Mouse (Mus musculus) left cerebral cortex, postnatal 36 days (tissue): ENCODE data around the gene Ube2l6. TPM values are rescaled to one million over a fixed set of nuclear protein-coding genes. Genes with fewer than 3 reads are reported as not detected.

ENCODE experiments used
- DNase-seq, 2 experiments: peaks; one replicate each; pipeline ENCODE4 v3.0.0; 2021 to 2022; ENCODE audit warnings: low spot score in 2 of 2, mixed read lengths in 1 of 2
- intact Hi-C: fragments of 180-260 bp; cut with DNase I; formaldehyde crosslinking; loops from one replicate; pipeline ENCODE4 v1.15.1; 2025
- total RNA-seq, 2 experiments: library from RNA; stranded (reverse); gene quantifications; 2 replicates each; pipeline ENCODE4 v1.2.3; 2021

Ube2l6 gene
- total RNA-seq, result 1 to 10 TPM; 5.2 to 5.5 TPM

GRCm38 (mm10) chr2:84798493-84798921, at the start of gene Ube2l6:
Gene Ube2l6 (plus strand): TSS chr2:84798828.
- DNase-seq, result peak; percentile 63 to 67
- intact Hi-C loops, result loop anchor here (5.0 kb wide), 2 partner anchors 56 to 81 kb away; partner anchors contain the start of genes Gm19426 and Zdhhc5

- intact Hi-C loops, result no loop called here
- DNase-seq, result no peak
These were observed 48.5 kb upstream of the Ube2l6 start for GRCm38 (mm10) chr2:84750115-84750514.

GRCm38 (mm10) chr2:84756245-84756644, 42.4 kb upstream of the Ube2l6 start:
- no peak for DNase-seq
- intact Hi-C loops, result no loop called here

GRCm38 (mm10) chr2:84757026-84757682, 41.5 kb upstream of the Ube2l6 start:
- DNase-seq, result no peak
- intact Hi-C loops, result no loop called here

- intact Hi-C loops, result no loop called here
- no peak for DNase-seq
These were observed 40.0 kb upstream of the Ube2l6 start for GRCm38 (mm10) chr2:84758542-84759127.

- no peak for DNase-seq
- intact Hi-C loops, result no loop called here
These were observed 37.9 kb upstream of the Ube2l6 start for GRCm38 (mm10) chr2:84760777-84761176.

GRCm38 (mm10) chr2:84761309-84761708, 37.3 kb upstream of the Ube2l6 start:
- DNase-seq, result no peak
- intact Hi-C loops, result no loop called here

- DNase-seq, result no peak
- intact Hi-C loops, result no loop called here
These were observed 36.8 kb upstream of the Ube2l6 start for GRCm38 (mm10) chr2:84761840-84762239.

- DNase-seq, result no peak
- intact Hi-C loops, result no loop called here
These were observed 36.3 kb upstream of the Ube2l6 start for GRCm38 (mm10) chr2:84762295-84762694.

GRCm38 (mm10) chr2:84762818-84763217, 35.8 kb upstream of the Ube2l6 start:
- DNase-seq, result no peak
- intact Hi-C loops, result no loop called here

GRCm38 (mm10) chr2:84770501-84770900, 28.1 kb upstream of the Ube2l6 start:
- DNase-seq, result no peak
- intact Hi-C loops, result no loop called here

- no peak for DNase-seq
- intact Hi-C loops, result no loop called here
These were observed 26.2 kb upstream of the Ube2l6 start for GRCm38 (mm10) chr2:84772454-84772853.

GRCm38 (mm10) chr2:84773195-84773594, 25.4 kb upstream of the Ube2l6 start:
- no peak for DNase-seq
- intact Hi-C loops, result no loop called here

- DNase-seq, result peak in 1 of 2 experiments; percentile 10
These were observed 23.9 kb upstream of the Ube2l6 start for GRCm38 (mm10) chr2:84774751-84775150.

GRCm38 (mm10) chr2:84775241-84775640, 23.4 kb upstream of the Ube2l6 start, which contains the start of gene Serping1:
Gene Serping1 (minus strand): TSS chr2:84775444.
- DNase-seq, result no peak
- intact Hi-C loops, result no loop called here

More at GRCm38 (mm10) chr2:84774751-84775150, 23.9 kb upstream of the Ube2l6 start:
- intact Hi-C loops, result no loop called here

- intact Hi-C loops, result no loop called here
- no peak for DNase-seq
These were observed 23.0 kb upstream of the Ube2l6 start for GRCm38 (mm10) chr2:84775665-84776064.

GRCm38 (mm10) chr2:84777706-84778105, 20.9 kb upstream of the Ube2l6 start:
- DNase-seq, result no peak
- intact Hi-C loops, result no loop called here

- DNase-seq, result no peak
- intact Hi-C loops, result no loop called here
These were observed 19.4 kb upstream of the Ube2l6 start for GRCm38 (mm10) chr2:84779210-84779609.

- DNase-seq, result no peak
- intact Hi-C loops, result no loop called here
These were observed 15.3 kb upstream of the Ube2l6 start for GRCm38 (mm10) chr2:84783315-84783714.

- intact Hi-C loops, result no loop called here
These were observed 14.6 kb upstream of the Ube2l6 start for GRCm38 (mm10) chr2:84783840-84784566.

GRCm38 (mm10) chr2:84788316-84788715, 10.3 kb upstream of the Ube2l6 start:
- intact Hi-C loops, result no loop called here
- DNase-seq, result no peak

More at GRCm38 (mm10) chr2:84783840-84784566, 14.6 kb upstream of the Ube2l6 start:
- no peak for DNase-seq
